Mouse (Mus musculus): ENCODE measurements around the gene Ints1. TPM values are rescaled to one million over a fixed set of nuclear protein-coding genes. Genes with fewer than 3 reads are reported as not detected.

Gene Ints1
- polyA plus RNA-seq, 1 experiment from 2014 or later = 25.6 TPM

Small RNA genes lying within 50 kb of the gene (microRNA-seq; reads per million reads assigned to microRNA genes)
- gene Mir7037 = not detected

Other genes starting within 250 kb of the Ints1 start
- gene Uncx, start 232.2 kb downstream of the Ints1 start, polyA plus RNA-seq (2015; fragmentation: Nextera tagmentation; extraction: Ambion mirVana) = 23.7 and 35.3 TPM in 2 replicates
- 8.4 and 8.5 TPM in 2 replicates for gene Micall2, start 39.3 kb downstream of the Ints1 start, polyA plus RNA-seq (2015; fragmentation: Nextera tagmentation; extraction: Ambion mirVana)
- 10.8 and 14.2 TPM in 2 replicates for gene Mafk, start 15.8 kb upstream of the Ints1 start, polyA plus RNA-seq (2015; fragmentation: Nextera tagmentation; extraction: Ambion mirVana)
- 0.20 and 1.7 TPM in 2 replicates for gene Tmem184a, start 44.2 kb upstream of the Ints1 start, polyA plus RNA-seq (2015; fragmentation: Nextera tagmentation; extraction: Ambion mirVana)
- not detected in 2 replicates for gene Gm26938, start 50.7 kb upstream of the Ints1 start, polyA plus RNA-seq (2015; fragmentation: Nextera tagmentation; extraction: Ambion mirVana)
- 72.1 and 76.3 TPM in 2 replicates for gene Psmg3, start 51.2 kb upstream of the Ints1 start, polyA plus RNA-seq (2015; fragmentation: Nextera tagmentation; extraction: Ambion mirVana)
- 5.7 TPM in 2 replicates for gene Elfn1, start 132.3 kb upstream of the Ints1 start, polyA plus RNA-seq (2015; fragmentation: Nextera tagmentation; extraction: Ambion mirVana)

Measured in neural tube, embryonic 15.5 days (tissue).